Mouse (Mus musculus) forebrain, embryonic 10.5 days (tissue): ENCODE measurements at regions not wholly inside any gene's neighbourhood (a gene's known extent, or its start where the extent isn't known, plus 50 kb on each side); places are given as distances from the start of the nearest gene placed in this dataset.
A peak's percentile ranks its signal among the peaks of the same experiment; 100 is the strongest.

Source experiments
- DNase-seq: peaks from one replicate; pipeline ENCODE4 v3.0.0-alpha.2; 2017; ENCODE audit warnings: low spot score; ENCODE audit errors: extremely low spot score
- H3K27ac ChIP-seq: fragments of 300-500 bp; sonication (generic); 2 replicates; pipeline ENCODE4 v1.5.1; 2016; ENCODE audit warnings: mild to moderate bottlenecking
- H3K27me3 ChIP-seq: fragments of 300-500 bp; sonication (generic); 2 replicates; pipeline ENCODE4 v1.6.1; 2016; ENCODE audit warnings: mild to moderate bottlenecking; ENCODE audit not compliant: poor library complexity, severe bottlenecking
- H3K36me3 ChIP-seq: fragments of 300-500 bp; sonication (generic); replicated peaks from 2 replicates; pipeline ENCODE4 v1.6.1; 2016; ENCODE audit warnings: mild to moderate bottlenecking, moderate library complexity
- H3K4me1 ChIP-seq: fragments of 300-500 bp; sonication (generic); 2 replicates; pipeline ENCODE4 v1.6.1; 2016
- H3K4me3 ChIP-seq: fragments of 300-500 bp; sonication (generic); 2 replicates; pipeline ENCODE4 v1.5.1; 2016; ENCODE audit warnings: mild to moderate bottlenecking, moderate library complexity
- H3K9me3 ChIP-seq: fragments of 300-500 bp; sonication (generic); 2 replicates; pipeline ENCODE4 v1.6.1; 2016; ENCODE audit warnings: mild to moderate bottlenecking, moderate library complexity
- WGBS: fragments of 180-500 bp; shearing (Covaris S2); methylation state at CpG from one replicate; pipeline ENCODE4 v1.1.7; 2016; 5-methylcytosine and 5-hydroxymethylcytosine counted together

- Histone ChIP-seq H3K36me3 (no peaks in the 10 kb centered on the region), H3K4me1 (peaks cover 31% of the 10 kb centered on the region), H3K9me3 (no peaks in the 10 kb centered on the region), H3K4me3 (no peak overlapping the region), H3K27ac (no peak overlapping the region), H3K27me3 (no peaks in the 10 kb centered on the region)
- DNase-seq, result no peak
- 78% methylated on average over 12 of the region's 12 CpGs for WGBS
These were observed 134.9 kb upstream of the Ccnd2 start for GRCm38 (mm10) chr6:127286681-127287476.

DNA sequence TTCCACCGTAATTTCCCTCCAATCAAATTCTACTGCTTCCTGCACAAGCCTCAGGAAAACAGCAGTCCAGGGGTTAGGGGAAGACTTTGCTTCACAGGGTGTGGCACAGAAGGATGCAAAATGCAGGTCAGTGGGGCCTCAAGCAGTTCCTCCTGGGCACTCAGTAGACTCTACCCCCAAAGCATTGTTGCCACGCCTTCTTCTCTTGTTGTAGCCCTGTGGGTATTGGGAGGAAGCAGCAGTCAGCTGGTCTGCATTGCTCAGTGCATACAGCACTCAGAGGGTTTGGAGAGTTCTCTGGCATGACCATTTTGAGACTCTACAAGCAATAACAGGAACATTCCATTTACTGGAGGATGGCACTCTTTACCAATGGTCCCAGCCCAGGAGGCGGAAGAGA lies 137.0 kb upstream of the Ccnd2 start:
- no peak for DNase-seq
- Histone ChIP-seq H3K4me1 (peaks cover 31% of the 10 kb centered on the region), H3K4me3 (no peak overlapping the region), H3K36me3 (no peaks in the 10 kb centered on the region), H3K9me3 (no peaks in the 10 kb centered on the region), H3K27ac (no peak overlapping the region), H3K27me3 (no peaks in the 10 kb centered on the region)
- 91% methylated on average over 3 of the region's 3 CpGs for WGBS

DNA sequence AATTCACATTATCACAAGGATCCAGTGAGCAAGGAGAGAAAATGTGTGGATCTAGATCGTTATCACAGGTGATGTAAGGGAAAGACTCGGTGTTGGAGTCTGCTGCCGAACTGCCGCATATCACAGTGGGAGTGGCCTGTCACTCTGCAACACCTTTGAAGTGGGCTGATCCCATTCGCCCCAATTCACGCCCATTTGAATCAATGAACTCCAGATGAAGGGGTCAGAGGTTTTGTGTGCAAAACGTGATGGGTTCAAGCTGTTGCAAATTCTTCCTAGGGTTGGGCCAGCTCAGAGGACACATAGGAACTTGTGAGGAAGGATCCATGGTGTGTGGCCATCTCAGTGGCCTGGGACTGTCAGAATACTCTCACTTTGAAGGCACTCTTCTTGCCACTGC lies 139.9 kb upstream of the Ccnd2 start:
- 57% methylated on average over 7 of the region's 7 CpGs for WGBS
- Histone ChIP-seq H3K9me3 (no peaks in the 10 kb centered on the region), H3K4me3 (no peak overlapping the region), H3K36me3 (no peaks in the 10 kb centered on the region), H3K4me1 (peaks cover 16% of the 10 kb centered on the region), H3K27me3 (no peaks in the 10 kb centered on the region), H3K27ac (no peak overlapping the region)
- DNase-seq, result no peak

- Histone ChIP-seq H3K9me3 (no peaks in the 10 kb centered on the region), H3K4me1 (peaks cover 12% of the 10 kb centered on the region), H3K27me3 (no peaks in the 10 kb centered on the region), H3K27ac (no peak overlapping the region), H3K4me3 (no peak overlapping the region), H3K36me3 (no peaks in the 10 kb centered on the region)
- DNase-seq, result no peak
- WGBS, result 90% methylated on average over 2 of the region's 2 CpGs
These were observed 141.8 kb upstream of the Ccnd2 start for GRCm38 (mm10) chr6:127293829-127294228.

- Histone ChIP-seq H3K4me3 (no peak overlapping the region), H3K9me3 (no peaks in the 10 kb centered on the region), H3K27ac (no peak overlapping the region), H3K27me3 (no peaks in the 10 kb centered on the region), H3K36me3 (no peaks in the 10 kb centered on the region), H3K4me1 (no peaks in the 10 kb centered on the region)
- 83% methylated on average over 7 of the region's 7 CpGs for WGBS
- DNase-seq, result no peak
These were observed 146.1 kb upstream of the Ccnd2 start for GRCm38 (mm10) chr6:127298105-127298504.

DNA sequence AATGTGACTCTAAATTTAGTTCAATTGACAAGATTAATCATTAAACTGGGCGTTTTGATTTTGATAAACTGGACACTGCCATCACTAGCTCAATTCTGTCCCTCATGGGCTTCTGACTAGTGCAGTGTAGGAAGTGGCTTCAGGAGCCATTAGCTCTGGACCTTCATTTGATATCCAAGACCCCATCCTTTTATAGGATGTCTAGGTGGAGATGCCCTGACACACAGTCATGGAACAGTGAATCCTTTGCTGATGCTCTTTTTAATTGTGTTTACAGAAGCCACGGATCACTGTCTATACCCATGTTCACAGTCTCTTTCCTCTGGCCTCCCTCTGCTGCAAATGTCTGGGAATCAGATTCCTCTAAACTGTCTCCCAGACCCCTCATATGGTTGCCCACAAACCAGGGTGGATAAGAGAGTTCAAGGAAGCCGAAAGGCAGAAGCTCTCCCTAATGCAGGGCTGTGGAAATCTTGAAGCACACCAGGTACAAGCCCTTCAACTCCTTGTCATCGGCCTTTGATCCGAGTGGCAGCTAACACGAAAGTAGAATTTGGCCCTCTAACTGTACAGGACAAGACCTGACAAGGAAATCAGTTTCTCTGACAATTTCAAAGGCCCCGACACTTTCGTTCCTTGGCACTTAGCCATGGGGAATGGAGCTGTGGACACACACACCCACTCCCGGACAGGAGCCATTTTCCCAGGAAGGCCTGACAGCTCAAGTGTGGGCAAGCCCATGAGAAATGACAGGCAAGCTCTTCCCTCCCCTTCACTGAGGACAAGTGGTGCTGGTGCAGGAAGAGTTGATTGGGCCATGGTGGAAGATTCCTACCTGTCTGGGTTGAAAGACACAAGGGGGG lies 135.2 kb upstream of the Parp11 start:
- Histone ChIP-seq H3K4me3 (no peak overlapping the region), H3K27me3 (0 out of 2 replicates have a peak, but pooled peaks cover 6% of the 10 kb centered on the region), H3K27ac (no peak overlapping the region), H3K9me3 (no peaks in the 10 kb centered on the region), H3K36me3 (no peaks in the 10 kb centered on the region), H3K4me1 (no peaks in the 10 kb centered on the region)
- WGBS, result 91% methylated on average over 9 of the region's 9 CpGs
- no peak for DNase-seq

DNA sequence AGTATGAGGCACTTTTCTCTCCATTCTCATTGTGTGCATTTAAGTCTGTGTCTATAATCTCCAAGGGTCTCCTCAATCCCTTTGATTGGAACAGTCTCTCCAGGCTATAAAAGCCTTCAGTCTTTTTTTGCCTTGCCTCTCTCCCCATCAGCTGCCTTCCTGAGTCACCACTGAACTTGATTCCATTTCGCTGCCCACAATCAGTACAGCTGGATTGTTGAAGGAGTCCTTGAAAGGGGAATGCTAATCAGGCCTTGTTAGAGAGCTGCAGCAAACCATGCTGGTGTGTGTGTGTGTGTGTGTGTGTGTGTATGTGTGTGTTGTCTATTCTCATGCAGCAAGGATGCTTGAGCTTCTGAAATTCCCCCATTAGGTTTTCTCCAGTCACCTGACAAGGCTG lies 129.3 kb upstream of the Parp11 start:
- peak overlapping the region; percentile 70; the same call in 1 of the 2 replicates for H3K27ac ChIP-seq
- 44% methylated on average over 1 of the region's 1 CpGs for WGBS

GRCm38 (mm10) chr6:127318746-127319582 lies 127.7 kb upstream of the Parp11 start:
- 53% methylated on average over 8 of the region's 8 CpGs for WGBS
- no peak overlapping the region for H3K4me3 ChIP-seq
- peaks cover 17% of the 10 kb centered on the region for H3K27me3 ChIP-seq
- peak overlapping the region; percentile 66 for H3K27ac ChIP-seq
- peaks cover 31% of the 10 kb centered on the region for H3K4me1 ChIP-seq
- H3K36me3 ChIP-seq, result no peaks in the 10 kb centered on the region
- DNase-seq, result no peak
- H3K9me3 ChIP-seq, result no peaks in the 10 kb centered on the region

More for the DNA sequence above, 129.3 kb upstream of the Parp11 start:
- Histone ChIP-seq H3K4me3 (no peak overlapping the region), H3K36me3 (no peaks in the 10 kb centered on the region), H3K9me3 (no peaks in the 10 kb centered on the region), H3K27me3 (0 out of 2 replicates have a peak, but pooled peaks cover 10% of the 10 kb centered on the region), H3K4me1 (peaks cover 31% of the 10 kb centered on the region)
- DNase-seq, result no peak

GRCm38 (mm10) chr6:127320600-127320999 lies 126.0 kb upstream of the Parp11 start:
- no peak for DNase-seq
- no peaks in the 10 kb centered on the region for H3K9me3 ChIP-seq
- H3K27me3 ChIP-seq, result peaks cover 24% of the 10 kb centered on the region
- WGBS, result 89% methylated on average over 4 of the region's 4 CpGs
- H3K27ac ChIP-seq, result peak overlapping the region; percentile 53; the same call in 1 of the 2 replicates
- H3K4me3 ChIP-seq, result no peak overlapping the region
- H3K4me1 ChIP-seq, result peaks cover 39% of the 10 kb centered on the region
- H3K36me3 ChIP-seq, result no peaks in the 10 kb centered on the region

- Histone ChIP-seq H3K9me3 (no peaks in the 10 kb centered on the region), H3K4me3 (no peak overlapping the region), H3K27ac (peak overlapping the region; percentile 53; the same call in 1 of the 2 replicates), H3K36me3 (no peaks in the 10 kb centered on the region), H3K27me3 (peaks cover 26% of the 10 kb centered on the region), H3K4me1 (peaks cover 39% of the 10 kb centered on the region)
- DNase-seq, result no peak
- 89% methylated on average over 3 of the region's 3 CpGs for whole genome bisulfite sequencing
These were observed 125.6 kb upstream of the Parp11 start for GRCm38 (mm10) chr6:127321031-127321430.

DNA sequence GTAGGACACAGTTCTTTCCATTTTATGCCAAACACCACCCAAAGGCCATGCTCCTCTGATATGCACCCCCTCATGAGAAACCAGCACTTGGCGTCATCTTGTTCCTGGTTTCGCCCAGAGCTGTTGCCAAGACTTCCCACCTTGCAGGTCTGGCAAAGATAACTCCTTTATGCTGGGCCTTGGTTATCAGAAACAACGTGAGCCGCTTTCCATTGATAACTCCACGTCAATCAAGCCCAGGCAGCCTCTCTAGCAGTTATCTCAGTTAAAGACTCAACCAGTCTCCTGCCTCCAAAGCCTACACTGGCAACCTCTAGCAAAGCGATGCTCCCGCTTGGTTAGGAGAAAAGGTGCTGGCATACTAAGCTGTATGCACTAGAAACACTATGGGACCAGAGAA lies 124.2 kb upstream of the Parp11 start:
- H3K9me3 ChIP-seq, result no peaks in the 10 kb centered on the region
- DNase-seq, result no peak
- peaks cover 35% of the 10 kb centered on the region for H3K27me3 ChIP-seq
- no peaks in the 10 kb centered on the region for H3K36me3 ChIP-seq
- H3K4me3 ChIP-seq, result no peak overlapping the region
- peaks cover 36% of the 10 kb centered on the region for H3K4me1 ChIP-seq
- H3K27ac ChIP-seq, result no peak overlapping the region
- WGBS, result 83% methylated on average over 7 of the region's 7 CpGs

DNA sequence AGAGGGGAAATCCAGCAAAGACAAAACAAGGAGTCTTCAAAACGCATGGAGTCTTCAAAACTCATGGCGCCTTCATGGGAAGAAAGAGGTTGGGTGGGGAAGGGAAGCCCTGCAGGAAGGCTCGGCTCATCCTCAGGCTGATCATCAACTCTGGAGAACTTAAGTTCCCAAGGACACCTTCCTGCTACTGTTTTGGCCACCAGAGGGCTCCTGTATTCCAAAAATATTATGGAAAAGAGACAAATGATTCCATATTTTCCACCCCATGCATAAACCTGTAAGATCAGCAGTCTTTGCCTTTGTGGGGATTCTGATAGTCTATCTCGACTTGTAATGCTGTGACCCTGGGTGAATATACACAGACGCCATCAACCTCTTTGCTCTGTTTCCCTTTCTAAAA lies 121.7 kb upstream of the Parp11 start:
- 55% methylated on average over 5 of the region's 5 CpGs for WGBS
- Histone ChIP-seq H3K9me3 (no peaks in the 10 kb centered on the region), H3K27ac (peak overlapping the region; percentile 51; the same call in 1 of the 2 replicates), H3K27me3 (peaks cover 35% of the 10 kb centered on the region), H3K36me3 (no peaks in the 10 kb centered on the region), H3K4me1 (peaks cover 32% of the 10 kb centered on the region), H3K4me3 (no peak overlapping the region)
- DNase-seq, result no peak
